Mouse (Mus musculus): ENCODE data around the gene Slc25a41.
A peak's percentile ranks its signal among the peaks of the same experiment; 100 is the strongest.
"Not testable (repeated sequence)": the region's sequence is repeated elsewhere in the genome, so short reads cannot be mapped to it uniquely, and the experiment has no call there.

Slc25a41 gene

DNA sequence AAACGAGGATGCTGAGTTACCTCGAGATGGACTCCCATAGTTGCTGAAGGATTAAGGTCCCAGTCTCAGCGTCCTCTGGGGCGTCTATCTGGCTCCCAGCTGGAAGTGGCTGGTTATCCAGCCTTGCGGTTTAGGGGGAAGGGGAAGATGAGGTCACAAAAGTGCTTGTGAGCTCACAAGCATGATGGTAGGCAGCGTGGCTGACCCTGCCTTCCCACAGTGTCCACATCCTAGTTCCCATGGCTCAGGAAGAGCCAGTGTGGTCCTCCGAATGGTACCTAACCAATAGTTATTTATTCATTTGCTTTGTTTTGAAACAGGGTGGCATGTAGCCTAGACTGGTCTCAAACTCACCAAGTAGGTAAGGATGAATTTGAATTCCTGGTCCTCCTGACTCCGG lies at the start of gene Slc25a41:
Slc25a41 (minus strand) TSS at position 101 of the 400 bp plus-strand sequence.
- DNase-seq (ENCODE audit: low read depth, low spot score) = no peak

- DNase-seq (ENCODE audit: low read depth, low spot score) = peak; percentile 71
Observed at GRCm38 (mm10) chr17:57087049-57087832, 45.8 kb upstream of the Slc25a41 start, which contains the start of gene Tubb4a. Tubb4a (minus strand) TSS chr17:57087782.

- DNase-seq (ENCODE audit: low read depth, low spot score) = no peak
Observed at GRCm38 (mm10) chr17:57085970-57086757, 44.7 kb upstream of the Slc25a41 start.

- no peak for DNase-seq (ENCODE audit: low read depth, low spot score)
Observed at GRCm38 (mm10) chr17:57082481-57082880, 41.0 kb upstream of the Slc25a41 start.

GRCm38 (mm10) chr17:57081234-57081842 lies 39.9 kb upstream of the Slc25a41 start:
- DNase-seq (ENCODE audit: low read depth, low spot score) = no peak

DNA sequence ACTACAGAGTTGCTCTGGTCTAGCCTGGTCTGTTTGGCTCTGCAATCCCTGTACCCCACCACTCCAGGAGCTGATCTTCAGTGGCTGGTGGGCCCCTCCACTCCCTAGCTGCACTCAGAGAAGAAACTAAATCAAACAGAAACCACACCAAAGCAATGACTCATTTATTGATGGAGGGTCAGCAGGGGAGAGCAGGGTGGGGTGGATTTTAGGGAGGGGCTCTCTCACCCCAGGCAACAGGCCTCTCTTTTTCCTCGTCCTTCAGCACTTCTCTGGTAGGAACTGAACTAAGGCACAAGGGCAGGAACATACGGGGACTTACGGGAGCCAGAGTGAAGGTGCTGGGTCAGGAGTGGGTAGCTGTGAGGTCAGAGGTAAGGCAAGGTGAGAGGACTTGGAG lies 38.5 kb upstream of the Slc25a41 start:
- no peak for DNase-seq (ENCODE audit: low read depth, low spot score)

DNA sequence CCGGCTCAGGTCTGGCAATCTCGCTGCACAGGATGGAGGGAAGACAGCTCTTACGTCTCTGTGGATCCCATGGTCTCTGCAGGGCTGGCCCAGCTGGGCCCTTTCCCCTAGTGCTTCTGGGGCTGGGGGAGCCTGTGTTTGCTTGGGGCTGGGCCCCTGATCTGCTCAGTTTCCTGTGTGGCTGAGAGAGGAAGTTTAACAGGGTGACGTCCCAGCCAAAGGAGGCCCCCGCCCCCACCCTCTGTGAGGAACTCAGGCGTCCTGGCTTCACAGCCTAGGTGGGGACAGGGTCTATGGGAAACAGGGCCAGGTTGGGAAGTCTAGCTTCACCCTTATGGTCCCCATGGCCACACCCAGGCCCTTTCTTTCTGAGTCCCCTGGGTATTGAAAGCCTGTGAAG lies 36.9 kb upstream of the Slc25a41 start, which contains the start of gene Dennd1c:
Dennd1c (minus strand) TSS at position 179 of the 400 bp plus-strand sequence.
- DNase-seq (ENCODE audit: low read depth, low spot score) = no peak

- no peak for DNase-seq (ENCODE audit: low read depth, low spot score)
Observed at GRCm38 (mm10) chr17:57076916-57077315, 35.5 kb upstream of the Slc25a41 start.

DNA sequence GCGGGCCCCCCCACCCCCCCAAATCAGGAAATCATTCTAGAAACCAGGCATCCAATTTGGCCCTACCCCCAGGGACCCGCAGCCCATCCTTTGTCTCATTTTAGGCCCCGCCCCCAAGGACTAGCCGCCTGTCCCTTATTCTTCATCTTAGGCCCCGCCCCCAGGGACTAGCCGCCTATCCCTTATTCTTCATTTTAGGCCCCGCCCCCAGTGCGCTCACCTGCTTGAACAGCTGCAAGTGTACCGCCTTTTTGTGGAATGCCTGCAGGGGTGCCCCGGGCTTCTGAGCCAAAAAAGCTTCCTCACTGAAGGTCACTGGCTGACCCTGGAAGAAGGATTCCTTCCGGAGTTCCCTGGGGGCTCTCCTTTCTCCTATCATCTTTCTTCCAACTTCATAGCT lies 29.2 kb upstream of the Slc25a41 start:
- DNase-seq (ENCODE audit: low read depth, low spot score) = no peak

GRCm38 (mm10) chr17:57070272-57070671 lies 28.8 kb upstream of the Slc25a41 start:
- no peak for DNase-seq (ENCODE audit: low read depth, low spot score)

- DNase-seq (ENCODE audit: low read depth, low spot score) = no peak
Observed at GRCm38 (mm10) chr17:57066908-57067307, 25.5 kb upstream of the Slc25a41 start.

GRCm38 (mm10) chr17:57063031-57063430 lies 21.6 kb upstream of the Slc25a41 start:
- no peak for DNase-seq (ENCODE audit: low read depth, low spot score)

GRCm38 (mm10) chr17:57062548-57062947 lies 21.1 kb upstream of the Slc25a41 start:
- DNase-seq (ENCODE audit: low read depth, low spot score) = no peak

DNA sequence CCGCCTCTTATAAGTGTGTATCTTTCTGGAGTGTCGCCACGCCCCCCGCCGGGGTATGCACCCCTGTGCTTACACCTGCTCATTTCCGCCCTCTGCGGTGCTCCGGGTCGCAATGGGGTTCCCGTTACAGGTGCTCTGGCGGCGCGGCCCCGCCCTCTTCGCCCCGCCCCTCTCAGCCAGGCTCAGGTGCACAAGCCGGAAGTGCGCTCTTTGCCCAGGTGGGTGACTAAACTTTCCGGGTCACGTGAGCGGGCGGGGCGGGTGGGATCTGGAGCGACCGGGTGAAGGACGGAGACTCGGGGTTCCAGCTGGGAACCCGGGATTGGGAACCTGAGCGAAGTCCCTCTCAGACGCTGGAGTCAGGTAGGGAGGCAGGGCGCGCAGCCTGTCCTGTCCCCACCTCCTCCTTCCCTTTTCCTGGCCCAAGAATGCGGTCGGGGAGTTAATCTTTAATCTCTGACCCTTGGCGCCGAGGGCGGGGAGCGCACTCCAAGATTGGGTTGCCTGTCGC lies 20.6 kb upstream of the Slc25a41 start:
- no peak for DNase-seq (ENCODE audit: low read depth, low spot score)

- no peak for DNase-seq (ENCODE audit: low read depth, low spot score)
Observed at GRCm38 (mm10) chr17:57061069-57061468, 19.6 kb upstream of the Slc25a41 start.

GRCm38 (mm10) chr17:57060231-57060801 lies 18.9 kb upstream of the Slc25a41 start:
- DNase-seq (ENCODE audit: low read depth, low spot score) = peak; percentile 93

DNA sequence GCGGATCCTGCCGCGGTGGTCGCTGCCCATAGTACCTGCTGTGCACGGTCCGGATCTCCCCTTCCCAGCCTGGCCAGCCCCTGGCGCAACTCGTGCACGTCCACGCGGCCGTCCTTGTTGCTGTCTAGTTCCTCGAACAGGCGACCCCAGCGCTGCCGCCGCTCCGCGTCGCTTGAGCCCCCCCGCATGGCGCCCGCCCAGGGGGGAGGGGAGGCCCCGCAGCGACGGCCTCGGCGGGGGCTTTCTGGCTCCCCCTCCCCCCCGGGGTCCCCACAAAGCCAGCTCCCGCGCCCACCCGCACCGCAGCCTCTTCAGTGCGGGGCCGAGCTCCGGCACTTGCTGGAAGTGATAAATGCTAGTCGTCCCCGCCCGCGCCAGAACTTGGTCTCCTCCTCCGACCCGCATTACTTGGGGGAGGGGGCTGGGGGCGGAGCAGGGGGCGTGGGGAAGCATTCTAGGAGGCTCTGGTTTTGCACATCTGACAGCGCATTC lies 18.1 kb upstream of the Slc25a41 start, which contains the start of gene Slc25a23:
Slc25a23 (minus strand) TSS at position 378 of the 492 bp plus-strand sequence.
- DNase-seq (ENCODE audit: low read depth, low spot score) = peak; percentile 85

GRCm38 (mm10) chr17:57058891-57059485 lies 17.5 kb upstream of the Slc25a41 start, which contains the start of gene Crb3:
Crb3 (plus strand) TSS chr17:57059105.
- DNase-seq (ENCODE audit: low read depth, low spot score) = no peak

DNA sequence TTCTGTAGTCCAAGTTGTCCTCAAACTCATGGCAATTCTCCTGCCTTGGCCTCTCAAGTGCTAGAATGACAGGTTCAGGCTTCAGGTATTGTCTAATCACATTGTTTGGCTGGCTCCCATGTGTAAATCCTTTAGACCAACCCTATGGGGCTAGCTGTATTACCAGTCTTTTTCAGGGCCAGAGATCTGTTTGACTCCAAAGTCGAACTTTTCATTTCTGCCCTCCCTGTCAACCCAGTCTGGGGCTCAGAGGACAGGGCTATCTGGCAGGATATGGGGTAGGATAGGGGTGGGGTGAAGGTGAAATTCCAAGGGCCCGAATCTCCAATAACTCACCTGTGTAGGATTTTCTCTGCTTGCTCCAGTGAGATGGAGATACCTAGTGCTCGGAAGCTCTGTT lies 14.8 kb upstream of the Slc25a41 start:
- no peak for DNase-seq (ENCODE audit: low read depth, low spot score)

DNA sequence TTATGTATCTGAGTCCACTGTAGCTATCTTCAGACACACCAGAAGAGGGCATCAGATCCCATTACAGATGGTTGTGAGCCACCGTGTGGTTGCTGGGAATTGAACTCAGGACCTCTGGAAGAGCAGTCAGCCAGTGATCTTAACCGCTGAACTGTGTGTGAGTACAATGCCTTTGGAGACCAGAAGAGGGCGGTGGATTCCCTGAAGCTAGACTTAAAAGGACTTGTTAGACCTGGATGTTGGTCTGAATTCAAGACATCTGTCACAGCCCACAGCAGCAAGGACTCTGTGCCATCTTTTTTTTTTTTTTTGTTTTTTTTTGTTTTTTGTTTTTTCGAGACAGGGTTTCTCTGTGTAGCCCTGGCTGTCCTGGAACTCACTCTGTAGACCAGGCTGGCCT lies 10.2 kb upstream of the Slc25a41 start:
- DNase-seq (ENCODE audit: low read depth, low spot score) = not testable (repeated sequence)

DNA sequence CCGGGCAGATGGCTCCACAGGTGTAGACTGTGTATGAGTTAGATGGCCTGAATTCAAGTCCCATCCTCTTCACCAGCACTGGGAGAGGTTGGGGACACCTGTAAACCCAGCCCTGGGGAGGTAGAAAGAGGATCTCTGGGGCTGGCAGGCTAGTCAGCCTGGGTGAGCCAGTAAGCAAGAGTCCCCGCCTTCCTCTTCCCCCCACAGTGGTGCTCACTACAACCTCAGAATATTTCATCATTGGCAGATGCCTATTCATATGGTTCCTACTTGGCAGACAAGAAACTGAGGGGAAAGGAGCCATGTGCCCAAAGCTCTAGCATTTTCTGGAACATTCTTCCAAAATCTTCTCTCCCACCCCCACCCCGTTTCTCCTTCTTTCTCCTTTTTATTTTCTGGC lies 7.4 kb upstream of the Slc25a41 start:
- DNase-seq (ENCODE audit: low read depth, low spot score) = no peak

All from brain, embryonic 18.5 days (tissue).